Mouse (Mus musculus) intestine, embryonic 14.5 days (tissue): ENCODE results near the gene Irgm2. TPM values are rescaled to one million over a fixed set of nuclear protein-coding genes. Genes with fewer than 3 reads are reported as not detected.
A peak's percentile ranks its signal among the peaks of the same experiment; 100 is the strongest.
"Not testable (repeated sequence)": the region's sequence is repeated elsewhere in the genome, so short reads cannot be mapped to it uniquely, and the experiment has no call there.

Experiments
- ATAC-seq: fragments of 200-750 bp; cut with Nextera tagmentation; replicated peaks from 2 replicates; pipeline ENCODE4 v1.8.0; 2017; ENCODE audit warnings: low read depth, moderate number of reproducible peaks, moderate TSS enrichment, moderate library complexity; ENCODE audit not compliant: low FRiP score, low TSS enrichment
- DNase-seq: peaks from one replicate; pipeline ENCODE4 v3.0.0-alpha.2; 2018; ENCODE audit warnings: low spot score
- H3K27ac ChIP-seq: fragments of 300-500 bp; sonication (generic); 2 replicates; pipeline ENCODE4 v1.5.1; 2014; ENCODE audit warnings: low read depth, mild to moderate bottlenecking, control low read depth
- H3K27me3 ChIP-seq: fragments of 300-500 bp; sonication (generic); replicated peaks from 2 replicates; pipeline ENCODE4 v1.6.1; 2014; ENCODE audit warnings: low read length, control low read depth; ENCODE audit not compliant: control insufficient read depth, insufficient read depth
- H3K36me3 ChIP-seq: fragments of 300-500 bp; sonication (generic); 2 replicates; pipeline ENCODE4 v1.6.1; 2014; ENCODE audit warnings: low read length, control low read depth; ENCODE audit not compliant: control insufficient read depth, insufficient read depth
- H3K4me1 ChIP-seq: fragments of 300-500 bp; sonication (generic); replicated peaks from 2 replicates; pipeline ENCODE4 v1.6.1; 2014; ENCODE audit warnings: low read length, control low read depth, mixed read lengths; ENCODE audit not compliant: control insufficient read depth, insufficient read depth
- H3K4me2 ChIP-seq: fragments of 300-500 bp; sonication (generic); 2 replicates; pipeline ENCODE4 v1.6.1; 2014; ENCODE audit warnings: low read length
- H3K4me3 ChIP-seq: fragments of 300-500 bp; sonication (generic); 2 replicates; pipeline ENCODE4 v1.5.1; 2014; ENCODE audit warnings: low read depth, low read length, control low read depth, mixed read lengths
- H3K9ac ChIP-seq: fragments of 300-500 bp; sonication (generic); 2 replicates; pipeline ENCODE4 v1.6.1; 2014; ENCODE audit warnings: mild to moderate bottlenecking, low read length
- H3K9me3 ChIP-seq: fragments of 300-500 bp; sonication (generic); 2 replicates; pipeline ENCODE4 v1.6.1; 2016; ENCODE audit warnings: low read length, control low read depth; ENCODE audit not compliant: control insufficient read depth
- WGBS: fragments of 180-500 bp; shearing (Covaris S2); extraction: QIAGEN DNeasy Blood & Tissue Kit; methylation state at CpG from one replicate; pipeline ENCODE4 v1.1.7; 2014; 5-methylcytosine and 5-hydroxymethylcytosine counted together
- polyA plus RNA-seq: library from polyadenylated mRNA; unstranded; fragments of >200 nt; fragmentation: Nextera tagmentation; extraction: Ambion mirVana; gene quantifications from 2 replicates; pipeline ENCODE4 v1.2.1, GENCODE M21; 2014

The Irgm2 gene
- polyA plus RNA-seq, 1 experiment from 2014 or later, result 6.2 TPM

DNA sequence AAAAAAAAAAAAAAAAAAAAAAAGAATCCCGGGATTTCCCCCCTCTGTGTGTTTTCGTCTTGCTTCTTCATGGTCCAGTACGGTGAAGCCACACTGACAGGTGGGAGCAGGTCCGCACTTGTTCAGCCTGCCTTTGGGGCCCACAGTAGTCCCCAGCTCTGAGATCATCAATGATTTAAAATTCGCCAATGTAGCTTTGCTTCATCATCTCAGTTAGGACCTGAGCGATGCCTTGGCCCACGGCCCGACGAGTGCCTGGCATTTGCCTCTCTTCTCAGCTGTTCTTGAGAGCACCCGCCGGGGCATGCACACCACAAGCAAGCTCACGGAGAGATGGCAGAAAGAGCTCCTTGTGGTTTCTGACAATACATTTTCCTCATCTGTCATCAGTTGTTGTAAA is 1.6 kb downstream of the Irgm2 start:
- no peaks in the 10 kb centered on the region for H3K9me3 ChIP-seq
- no peaks in the 10 kb centered on the region for H3K36me3 ChIP-seq
- no peak overlapping the region for H3K27ac ChIP-seq
- no peak for DNase-seq
- no peak overlapping the region for H3K4me2 ChIP-seq
- 85% methylated on average over 12 of the region's 12 CpGs for WGBS
- H3K9ac ChIP-seq, result no peak overlapping the region
- no peak overlapping the region for H3K4me3 ChIP-seq
- ATAC-seq, result no peak
- no peaks in the 10 kb centered on the region for H3K4me1 ChIP-seq
- no peaks in the 10 kb centered on the region for H3K27me3 ChIP-seq

DNA sequence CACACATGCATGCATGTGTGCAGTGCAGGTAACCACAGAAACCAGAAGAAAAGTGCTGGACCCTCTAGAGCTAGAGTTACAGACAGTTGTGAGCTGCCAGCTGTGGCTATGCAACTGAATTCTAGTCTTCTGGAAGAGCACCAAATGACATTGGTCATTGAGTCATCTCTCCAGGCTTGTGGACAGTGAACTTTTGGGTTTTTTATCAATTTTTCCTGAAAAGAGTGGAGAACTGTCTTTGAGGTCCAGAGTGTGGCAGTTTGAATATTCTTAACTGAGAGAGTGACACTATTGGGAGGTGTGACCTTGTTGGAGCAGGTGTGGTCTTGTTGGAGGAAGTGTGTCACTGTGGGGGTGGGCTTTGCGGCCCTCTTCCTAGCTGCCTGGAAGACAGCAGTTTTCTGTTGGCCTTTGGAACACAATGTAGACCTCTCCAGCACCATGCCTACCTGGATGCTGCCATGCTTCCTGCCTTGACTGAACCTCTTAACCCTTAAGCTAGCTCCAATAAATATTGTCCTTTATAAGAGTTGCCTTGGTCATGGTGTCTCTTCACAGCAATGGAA is 11.0 kb downstream of the Irgm2 start:
- whole genome bisulfite sequencing, result 90% methylated on average over 1 of the region's 1 CpGs
- H3K36me3 ChIP-seq, result no peaks in the 10 kb centered on the region
- no peaks in the 10 kb centered on the region for H3K9me3 ChIP-seq
- H3K9ac ChIP-seq, result no peak overlapping the region
- ATAC-seq, result no peak
- H3K4me2 ChIP-seq, result no peak overlapping the region
- no peak overlapping the region for H3K4me3 ChIP-seq
- no peak for DNase-seq
- H3K27me3 ChIP-seq, result no peaks in the 10 kb centered on the region
- H3K27ac ChIP-seq, result no peak overlapping the region
- 0 out of 2 replicates have a peak, but pooled peaks cover 4% of the 10 kb centered on the region for H3K4me1 ChIP-seq

DNA sequence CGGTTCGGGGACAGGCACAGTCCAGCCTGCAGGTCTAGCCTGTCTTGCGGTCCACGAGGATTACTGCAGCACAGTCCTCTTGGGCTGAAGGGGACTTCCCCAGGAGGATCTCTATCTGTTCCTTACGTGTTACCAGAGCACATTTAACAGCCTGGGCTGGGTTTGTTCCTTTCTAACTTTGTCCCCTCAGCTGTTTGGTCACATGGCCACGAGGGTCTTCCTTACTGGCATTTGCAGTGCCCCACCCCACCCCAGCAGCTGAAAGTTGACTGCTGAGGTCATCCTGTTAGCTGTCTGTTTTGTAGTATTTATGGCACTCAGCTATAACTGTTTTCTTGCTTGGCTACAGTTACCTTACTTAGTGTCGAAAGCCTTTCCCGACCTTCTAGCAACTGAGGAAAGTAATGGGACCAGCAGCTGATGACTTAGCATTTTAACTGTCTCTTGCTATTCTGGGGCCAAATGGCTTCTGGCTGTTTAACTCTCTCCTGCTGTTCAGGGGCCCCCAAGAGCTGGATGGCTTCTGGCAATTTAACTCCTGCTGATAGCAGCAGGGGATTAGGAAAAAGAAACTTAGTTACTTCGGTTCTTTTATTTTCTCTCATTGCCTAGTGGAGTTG is 11.8 kb downstream of the Irgm2 start:
- no peak for ATAC-seq
- Histone ChIP-seq H3K4me2 (0 out of 2 replicates have a peak overlapping the region, but pooled peaks have one; percentile 9), H3K4me3 (no peak overlapping the region), H3K4me1 (0 out of 2 replicates have a peak, but pooled peaks cover 7% of the 10 kb centered on the region), H3K27ac (no peak overlapping the region), H3K9me3 (no peaks in the 10 kb centered on the region), H3K9ac (no peak overlapping the region), H3K36me3 (no peaks in the 10 kb centered on the region), H3K27me3 (no peaks in the 10 kb centered on the region)
- no peak for DNase-seq
- 25% methylated on average over 9 of the region's 9 CpGs for WGBS

DNA sequence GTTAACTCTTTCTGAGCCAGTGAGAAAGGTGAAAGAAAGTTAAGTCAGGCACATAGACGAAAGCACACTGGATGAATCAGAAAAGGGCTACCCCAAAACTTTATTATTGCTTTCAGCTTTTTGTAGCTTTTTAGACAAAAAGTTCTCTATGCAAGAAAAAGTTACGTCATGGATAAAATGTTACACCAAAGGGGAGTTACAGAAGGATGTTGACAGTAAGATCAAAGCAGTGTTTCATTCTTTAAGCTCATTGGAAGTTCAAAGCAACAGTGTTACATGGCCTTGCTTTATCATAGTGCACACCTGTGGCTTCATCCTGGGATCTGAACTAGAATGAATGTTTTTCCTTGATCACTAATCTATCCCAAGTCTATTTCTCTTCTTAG is 12.3 kb downstream of the Irgm2 start:
- 0 out of 2 replicates have a peak overlapping the region, but pooled peaks have one; percentile 9 for H3K4me2 ChIP-seq
- no peaks in the 10 kb centered on the region for H3K27me3 ChIP-seq
- WGBS, result 27% methylated on average over 2 of the region's 2 CpGs
- no peak overlapping the region for H3K9ac ChIP-seq
- ATAC-seq (no peak), DNase-seq (no peak)
- H3K27ac ChIP-seq, result no peak overlapping the region
- H3K9me3 ChIP-seq, result no peaks in the 10 kb centered on the region
- 0 out of 2 replicates have a peak, but pooled peaks cover 10% of the 10 kb centered on the region for H3K4me1 ChIP-seq
- no peaks in the 10 kb centered on the region for H3K36me3 ChIP-seq
- H3K4me3 ChIP-seq, result no peak overlapping the region

DNA sequence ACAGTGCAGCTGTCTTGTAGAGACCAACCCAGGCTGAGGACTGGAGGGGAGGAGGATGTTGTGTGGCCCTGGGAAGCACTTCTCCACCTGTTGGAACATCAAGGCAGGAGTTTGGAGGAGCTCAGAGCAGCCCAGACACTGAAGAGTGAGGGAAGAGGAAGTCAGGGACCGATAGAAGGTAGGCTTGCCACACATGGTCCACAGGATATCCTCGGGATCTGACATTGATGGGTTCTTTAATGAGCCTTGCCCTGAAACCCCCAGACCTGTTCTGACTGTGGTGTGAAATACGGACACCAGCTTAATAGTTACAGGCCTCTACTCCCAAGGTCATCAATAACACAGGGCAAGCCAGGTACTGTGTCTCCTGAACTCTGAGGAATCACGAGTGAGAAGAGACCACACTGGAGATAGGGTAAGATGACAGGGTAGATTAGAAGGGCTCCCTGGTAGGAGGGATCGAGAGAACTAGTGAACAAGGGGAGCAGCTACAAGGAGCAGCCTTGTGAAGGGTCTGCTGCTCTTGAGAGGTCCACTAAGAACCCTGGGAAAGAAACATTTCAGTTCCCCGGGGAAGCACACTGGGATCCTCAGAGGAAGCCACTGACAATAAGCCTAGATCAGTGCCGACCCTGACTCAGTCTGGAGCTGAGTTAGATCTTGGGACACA is 14.4 kb downstream of the Irgm2 start:
- Histone ChIP-seq H3K4me3 (no peak overlapping the region), H3K9me3 (no peaks in the 10 kb centered on the region), H3K27me3 (no peaks in the 10 kb centered on the region), H3K4me2 (peak overlapping the region; percentile 59; the same call in 1 of the 2 replicates), H3K4me1 (0 out of 2 replicates have a peak, but pooled peaks cover 10% of the 10 kb centered on the region), H3K9ac (no peak overlapping the region), H3K27ac (no peak overlapping the region), H3K36me3 (no peaks in the 10 kb centered on the region)
- no peak for DNase-seq
- 75% methylated on average over 7 of the region's 7 CpGs for WGBS
- ATAC-seq, result no peak

DNA sequence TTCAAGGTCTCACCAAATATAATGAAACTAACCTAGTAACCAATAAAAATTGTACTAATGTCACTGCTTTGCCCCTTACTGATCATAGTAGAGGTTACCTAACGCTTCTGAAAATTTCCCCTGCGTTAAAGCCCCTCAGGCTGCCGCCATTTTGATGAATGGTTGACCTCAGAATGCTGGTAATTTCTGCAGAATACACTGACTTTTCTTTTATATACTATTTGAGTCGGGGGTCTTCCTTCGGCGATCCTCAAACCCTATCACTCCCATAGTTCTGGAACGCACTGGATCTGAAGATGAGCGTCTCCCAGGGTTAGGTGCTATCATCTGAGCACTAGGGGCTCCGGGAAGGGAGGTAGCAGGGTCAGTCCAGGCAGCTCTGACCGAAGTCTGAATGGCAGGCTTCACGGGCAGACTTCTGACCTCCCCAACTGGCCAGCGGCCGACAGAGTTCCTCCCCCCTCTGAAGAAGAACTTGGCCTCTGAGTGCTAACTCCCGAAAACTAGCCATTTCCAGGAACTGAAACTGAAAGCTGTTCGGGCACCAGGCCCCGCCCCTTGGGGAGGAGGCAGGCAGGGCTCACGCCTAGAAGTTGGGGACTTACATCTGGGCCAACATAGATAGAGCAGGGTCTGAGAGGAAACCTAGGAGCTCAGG is 15.1 kb downstream of the Irgm2 start:
- 30% methylated on average over 16 of the region's 17 CpGs for WGBS
- Histone ChIP-seq H3K4me1 (0 out of 2 replicates have a peak, but pooled peaks cover 10% of the 10 kb centered on the region), H3K4me2 (peak overlapping the region; percentile 59), H3K27me3 (no peaks in the 10 kb centered on the region), H3K27ac (peak overlapping the region; percentile 51; the same call in 1 of the 2 replicates), H3K36me3 (no peaks in the 10 kb centered on the region), H3K9me3 (no peaks in the 10 kb centered on the region), H3K4me3 (peak overlapping the region; percentile 45), H3K9ac (peak overlapping the region; percentile 53)
- DNase-seq (peak; percentile 83), ATAC-seq (peak; percentile 70)

DNA sequence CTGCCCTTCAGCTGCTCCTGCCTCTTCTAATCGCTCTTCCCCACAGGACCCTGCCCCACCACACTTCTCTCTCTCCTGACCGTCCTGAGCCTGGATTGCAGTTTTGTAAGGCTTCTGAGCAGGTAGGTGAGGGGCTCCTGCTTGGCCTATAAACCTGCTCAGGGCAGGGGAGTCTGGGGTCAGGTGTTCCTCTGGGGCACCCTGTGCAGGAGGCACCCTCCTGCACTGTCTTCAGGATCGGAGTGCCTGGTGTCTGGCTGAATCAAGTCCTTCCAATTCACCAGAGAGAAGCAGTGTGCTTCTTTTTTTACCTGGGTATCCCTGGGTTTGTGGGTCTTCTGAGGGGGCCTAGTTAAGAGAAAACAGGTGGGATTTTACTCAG is 15.6 kb downstream of the Irgm2 start:
- WGBS, result 35% methylated on average over 2 of the region's 3 CpGs

DNA sequence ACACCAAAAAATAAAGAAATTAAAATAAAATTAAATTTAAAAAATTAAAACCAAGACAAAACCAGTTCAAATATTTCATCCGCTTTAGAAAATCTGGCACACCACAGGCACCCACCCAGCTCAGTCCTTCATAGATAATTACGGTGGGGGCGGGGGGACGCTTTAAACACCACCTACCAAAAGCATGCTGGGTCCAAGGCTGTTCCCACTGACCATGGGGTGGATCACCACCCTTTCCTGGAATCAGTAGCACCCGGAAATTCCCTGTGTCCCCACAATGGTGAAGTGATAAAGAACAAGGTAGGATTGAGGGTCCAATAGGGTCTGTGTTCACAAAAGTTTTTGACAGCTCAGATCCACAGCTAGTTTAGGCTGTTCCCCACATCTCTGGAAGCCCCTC is 16.4 kb downstream of the Irgm2 start:
- peak overlapping the region; percentile 18; the same call in 1 of the 2 replicates for H3K27ac ChIP-seq
- 52% methylated on average over 5 of the region's 5 CpGs for WGBS
- H3K36me3 ChIP-seq, result no peaks in the 10 kb centered on the region
- H3K4me3 ChIP-seq, result peak overlapping the region; percentile 25; the same call in 1 of the 2 replicates
- no peak for ATAC-seq
- H3K4me2 ChIP-seq, result peak overlapping the region; percentile 59
- H3K9ac ChIP-seq, result no peak overlapping the region
- no peaks in the 10 kb centered on the region for H3K27me3 ChIP-seq
- H3K4me1 ChIP-seq, result 0 out of 2 replicates have a peak, but pooled peaks cover 10% of the 10 kb centered on the region
- DNase-seq, result no peak
- H3K9me3 ChIP-seq, result no peaks in the 10 kb centered on the region

More for the DNA sequence above, 15.6 kb downstream of the Irgm2 start:
- 0 out of 2 replicates have a peak, but pooled peaks cover 10% of the 10 kb centered on the region for H3K4me1 ChIP-seq
- ATAC-seq, result peak; percentile 59
- peak overlapping the region; percentile 25 for H3K4me3 ChIP-seq
- 0 out of 2 replicates have a peak overlapping the region, but pooled peaks have one; percentile 30 for H3K9ac ChIP-seq
- H3K9me3 ChIP-seq, DNase-seq, H3K27me3 ChIP-seq, H3K36me3 ChIP-seq: not testable (repeated sequence)
- H3K27ac ChIP-seq, result peak overlapping the region; percentile 51; the same call in 1 of the 2 replicates
- peak overlapping the region; percentile 59 for H3K4me2 ChIP-seq
